ENCODE assay signal across 22 mouse cellular contexts in the genomic region with DNA sequence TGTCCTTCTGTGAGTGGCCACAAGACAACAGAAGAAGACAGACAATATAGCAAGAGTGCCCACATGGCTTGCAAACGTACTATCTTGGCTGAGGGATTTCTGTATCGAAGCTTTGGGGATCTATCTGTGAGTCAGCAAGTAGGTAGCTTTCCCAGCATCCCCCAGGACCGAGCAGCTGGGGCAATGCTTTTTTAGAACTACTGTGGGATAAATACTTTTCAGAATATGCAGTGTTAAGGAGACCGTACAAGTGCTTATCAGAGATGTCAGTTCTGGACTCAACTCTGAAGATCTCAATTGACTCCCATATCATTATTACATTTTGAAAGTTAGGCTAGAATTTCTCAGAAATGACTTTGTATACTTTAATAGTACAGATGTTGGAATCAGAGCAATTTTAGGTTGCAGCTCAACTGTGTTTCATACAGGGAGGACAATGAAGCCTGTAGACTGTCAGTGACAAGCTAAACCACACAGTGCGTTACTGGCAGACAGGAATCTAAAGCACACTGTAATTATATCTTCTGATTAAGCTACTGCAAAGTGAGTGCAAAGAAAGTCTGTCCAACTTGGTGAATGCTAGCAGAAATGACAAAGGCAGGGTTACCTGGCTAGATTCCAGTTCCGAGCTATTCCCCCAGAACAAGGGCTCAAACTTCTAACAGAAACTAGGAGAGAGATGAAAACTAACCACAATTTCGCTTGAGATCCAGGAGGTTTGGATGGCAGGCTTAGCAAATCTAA.
DNase-seq lines count a peak whose midpoint lies in the region; ATAC-seq and TF ChIP-seq lines count a peak whose summit lies in the region.
"Had no signal": no experiment of that assay in that cellular context is flagged by ENCODE, and none has a peak within 500 bp of the region (broad histone marks: within the 10 kb centered on the region; RNA-seq: fewer than 3 reads in every experiment).

No protein-coding gene starts in this region.

- no peak for DNase-seq in embryonic facial prominence, embryonic 10.5 days (ENCODE audit: low spot score)
- no peak for DNase-seq in heart, postnatal 36 days
- DNase-seq in lung, postnatal 0 days (ENCODE audit: low spot score): peak; percentile 5
- DNase-seq in lung, adult 2 months: no peak
- no peak for DNase-seq in urinary bladder, postnatal 10 days (ENCODE audit: low spot score)
- no peak for DNase-seq in adrenal gland, postnatal 10 days
- DNase-seq: adrenal gland, postnatal 14 days; cerebellum, adult 9-10 months; kidney, adult 9 months; kidney, postnatal 14 days; lung, postnatal 10 days; thymus, adult 2 months; thymus, postnatal 4 days had no signal

- H3K9me3 ChIP-seq in embryonic facial prominence, embryonic 13.5 days: no peaks in the 10 kb centered on the region
- H3K9me3 ChIP-seq in embryonic facial prominence, embryonic 10.5 days: no peaks in the 10 kb centered on the region
- H3K9me3 ChIP-seq in heart, embryonic 15.5 days (replicated peaks): no peaks in the 10 kb centered on the region
- H3K9me3 ChIP-seq in lung, postnatal 0 days (ENCODE audit: low read length): no peaks in the 10 kb centered on the region
- H3K9me3 ChIP-seq: limb, embryonic 13.5 days; liver, embryonic 12.5 days; midbrain, embryonic 12.5 days had no signal

- intact Hi-C loops in heart, postnatal 36 days (cut with DNase I): loop anchor here (10.0 kb wide), 1 partner anchor 484 kb away; no protein-coding TSS in a partner anchor

- TF ChIP-seq EP300 in lung, postnatal 0 days (IDR thresholded peaks at IDR 0.05): no peak

- peak; percentile 56; the same call in 1 of the 2 replicates for ATAC-seq in embryonic facial prominence, embryonic 13.5 days (ENCODE audit: insufficient number of reproducible peaks, insufficient read depth, low FRiP score, low TSS enrichment, low read depth)
- no peak for ATAC-seq in heart, embryonic 15.5 days (replicated peaks; ENCODE audit: insufficient number of reproducible peaks, insufficient read depth, low FRiP score, low read depth)
- no peak for ATAC-seq in lung, postnatal 0 days
- ATAC-seq: hindbrain, postnatal 0 days; intestine, embryonic 16.5 days; liver, embryonic 12.5 days had no signal

- H3K4me3 ChIP-seq in embryonic facial prominence, embryonic 13.5 days: no peak overlapping the region
- no peak overlapping the region for H3K4me3 ChIP-seq in embryonic facial prominence, embryonic 10.5 days
- no peak overlapping the region for H3K4me3 ChIP-seq in heart, embryonic 15.5 days
- H3K4me3 ChIP-seq in lung, postnatal 0 days (ENCODE audit: low read depth, low read length): no peak overlapping the region
- H3K4me3 ChIP-seq in lung, adult 2 months (replicated peaks; ENCODE audit: extremely low read depth, low read depth, low read length): no peak overlapping the region
- H3K4me3 ChIP-seq: limb, embryonic 13.5 days; liver, embryonic 12.5 days; midbrain, embryonic 12.5 days had no signal

- TF ChIP-seq POLR2A in lung, adult 2 months (IDR thresholded peaks at IDR 0.05; ENCODE audit: borderline replicate concordance, extremely low read depth, low read depth, low read length): no peak

- no peak overlapping the region for H3K27ac ChIP-seq in embryonic facial prominence, embryonic 13.5 days
- H3K27ac ChIP-seq in embryonic facial prominence, embryonic 10.5 days (replicated peaks): no peak overlapping the region
- H3K27ac ChIP-seq in heart, embryonic 15.5 days: peak overlapping the region; percentile 51
- no peak overlapping the region for H3K27ac ChIP-seq in lung, postnatal 0 days (ENCODE audit: low read length)
- H3K27ac ChIP-seq: hindbrain, postnatal 0 days; limb, embryonic 13.5 days; liver, embryonic 12.5 days; midbrain, embryonic 12.5 days; stomach, postnatal 0 days had no signal

- peaks cover 4% of the 10 kb centered on the region for H3K36me3 ChIP-seq in embryonic facial prominence, embryonic 13.5 days
- peaks cover 4% of the 10 kb centered on the region; the same call in 1 of the 2 replicates for H3K36me3 ChIP-seq in embryonic facial prominence, embryonic 10.5 days (replicated peaks)
- H3K36me3 ChIP-seq in heart, embryonic 15.5 days: no peaks in the 10 kb centered on the region
- H3K36me3 ChIP-seq in lung, postnatal 0 days (ENCODE audit: insufficient read depth, low read length): no peaks in the 10 kb centered on the region
- H3K36me3 ChIP-seq: midbrain, embryonic 12.5 days had no signal

- H3K4me1 ChIP-seq in embryonic facial prominence, embryonic 13.5 days: no peaks in the 10 kb centered on the region
- H3K4me1 ChIP-seq in embryonic facial prominence, embryonic 10.5 days: no peaks in the 10 kb centered on the region
- peaks cover 9% of the 10 kb centered on the region for H3K4me1 ChIP-seq in heart, embryonic 15.5 days (replicated peaks)
- no peaks in the 10 kb centered on the region for H3K4me1 ChIP-seq in lung, postnatal 0 days (ENCODE audit: insufficient read depth, low read depth, low read length)
- H3K4me1 ChIP-seq in lung, adult 2 months (ENCODE audit: control insufficient read depth, insufficient read depth, low read length): no peaks in the 10 kb centered on the region
- H3K4me1 ChIP-seq: limb, embryonic 13.5 days; liver, embryonic 12.5 days; midbrain, embryonic 12.5 days had no signal

- no peak for TF ChIP-seq CTCF in lung, postnatal 0 days (IDR thresholded peaks at IDR 0.05)
- TF ChIP-seq CTCF in lung, adult 2 months (IDR thresholded peaks at IDR 0.05; ENCODE audit: insufficient read depth, low read length): no peak

- H3K9ac ChIP-seq in embryonic facial prominence, embryonic 13.5 days: no peak overlapping the region
- no peak overlapping the region for H3K9ac ChIP-seq in heart, embryonic 15.5 days
- H3K9ac ChIP-seq in lung, postnatal 0 days (replicated peaks; ENCODE audit: low read depth): no peak overlapping the region
- H3K9ac ChIP-seq: limb, embryonic 13.5 days; liver, embryonic 12.5 days; midbrain, embryonic 12.5 days had no signal

- no peak overlapping the region for H3K4me2 ChIP-seq in embryonic facial prominence, embryonic 13.5 days
- peak overlapping the region; percentile 18; the same call in 1 of the 2 replicates for H3K4me2 ChIP-seq in heart, embryonic 15.5 days
- no peak overlapping the region for H3K4me2 ChIP-seq in lung, postnatal 0 days (replicated peaks; ENCODE audit: low read depth, low read length)
- H3K4me2 ChIP-seq: heart, embryonic 11.5 days; limb, embryonic 13.5 days; liver, embryonic 12.5 days; midbrain, embryonic 12.5 days had no signal

- H3K27me3 ChIP-seq in embryonic facial prominence, embryonic 13.5 days: no peaks in the 10 kb centered on the region
- H3K27me3 ChIP-seq in embryonic facial prominence, embryonic 10.5 days (replicated peaks; ENCODE audit: low read depth, poor library complexity, severe bottlenecking): no peaks in the 10 kb centered on the region
- H3K27me3 ChIP-seq in heart, embryonic 15.5 days: no peaks in the 10 kb centered on the region
- no peaks in the 10 kb centered on the region for H3K27me3 ChIP-seq in lung, postnatal 0 days (replicated peaks; ENCODE audit: insufficient read depth, low read length)
- H3K27me3 ChIP-seq: limb, embryonic 13.5 days; liver, embryonic 12.5 days; midbrain, embryonic 12.5 days had no signal

- 67% methylated on average over 7 of the region's 7 CpGs for WGBS in embryonic facial prominence, embryonic 13.5 days
- 86% methylated on average over 7 of the region's 7 CpGs for WGBS in embryonic facial prominence, embryonic 10.5 days
- 40% methylated on average over 7 of the region's 7 CpGs for whole genome bisulfite sequencing in heart, embryonic 15.5 days
- 47% methylated on average over 7 of the region's 7 CpGs for WGBS in lung, postnatal 0 days
- 65% methylated on average over 7 of the region's 7 CpGs for WGBS in lung, adult 2 months
